Mouse (Mus musculus) spleen, adult 18-20 months (tissue): Measurements from ENCODE around the gene Ensa.
A peak's percentile ranks its signal among the peaks of the same experiment; 100 is the strongest.
"Not testable (repeated sequence)": the region's sequence is repeated elsewhere in the genome, so short reads cannot be mapped to it uniquely, and the experiment has no call there.

ENCODE experiments used
- DNase-seq, 2 experiments: peaks; one replicate each; pipeline ENCODE4 v3.0.0; 2022; ENCODE audit warnings: mixed read lengths in 2 of 2

The Ensa gene

DNA sequence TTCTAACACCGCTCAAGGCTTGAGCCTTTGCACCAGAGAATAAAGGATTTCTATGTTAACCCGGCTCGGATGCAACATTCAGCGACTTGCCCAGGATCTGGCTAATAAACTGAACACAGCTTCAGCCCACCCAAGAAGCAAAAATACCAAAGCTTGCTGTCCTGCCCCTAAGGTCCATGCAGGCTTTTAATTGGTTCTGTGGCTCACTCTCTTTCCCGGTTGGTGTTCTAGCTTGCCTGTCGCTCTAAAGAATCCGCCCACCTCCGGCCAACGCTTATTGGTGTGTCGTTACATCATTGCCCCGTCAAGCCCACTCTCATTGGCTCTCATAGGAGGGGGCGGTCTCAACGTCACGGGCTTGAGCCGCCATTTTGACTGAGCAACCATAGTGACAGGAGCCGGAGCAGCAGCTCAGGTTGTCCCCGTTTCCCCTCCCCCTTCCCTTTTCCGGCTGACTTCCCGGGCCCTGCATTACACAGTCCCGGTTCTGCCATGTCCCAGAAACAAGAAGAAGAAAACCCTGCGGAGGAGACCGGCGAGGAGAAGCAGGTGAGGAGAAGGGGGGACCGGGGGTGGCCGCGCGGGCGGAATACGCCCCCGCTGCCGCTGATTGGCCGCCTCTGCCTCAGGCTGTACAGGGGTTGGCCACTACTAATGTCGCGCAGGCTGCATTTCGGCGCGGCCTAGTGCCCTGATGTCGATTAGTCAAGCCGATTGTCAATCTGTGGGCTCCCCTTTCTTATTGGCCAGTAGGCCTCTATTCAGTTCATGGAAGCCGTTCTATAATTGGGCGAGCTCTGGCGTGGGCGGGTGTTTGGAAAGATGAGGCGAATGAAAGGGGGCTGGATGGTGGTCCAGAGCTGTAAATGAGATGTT is at the start of gene Ensa:
Ensa (plus strand) TSS at position 366 of the 876 bp plus-strand sequence.
- DNase-seq, result peak; percentile 89 to 94

DNA sequence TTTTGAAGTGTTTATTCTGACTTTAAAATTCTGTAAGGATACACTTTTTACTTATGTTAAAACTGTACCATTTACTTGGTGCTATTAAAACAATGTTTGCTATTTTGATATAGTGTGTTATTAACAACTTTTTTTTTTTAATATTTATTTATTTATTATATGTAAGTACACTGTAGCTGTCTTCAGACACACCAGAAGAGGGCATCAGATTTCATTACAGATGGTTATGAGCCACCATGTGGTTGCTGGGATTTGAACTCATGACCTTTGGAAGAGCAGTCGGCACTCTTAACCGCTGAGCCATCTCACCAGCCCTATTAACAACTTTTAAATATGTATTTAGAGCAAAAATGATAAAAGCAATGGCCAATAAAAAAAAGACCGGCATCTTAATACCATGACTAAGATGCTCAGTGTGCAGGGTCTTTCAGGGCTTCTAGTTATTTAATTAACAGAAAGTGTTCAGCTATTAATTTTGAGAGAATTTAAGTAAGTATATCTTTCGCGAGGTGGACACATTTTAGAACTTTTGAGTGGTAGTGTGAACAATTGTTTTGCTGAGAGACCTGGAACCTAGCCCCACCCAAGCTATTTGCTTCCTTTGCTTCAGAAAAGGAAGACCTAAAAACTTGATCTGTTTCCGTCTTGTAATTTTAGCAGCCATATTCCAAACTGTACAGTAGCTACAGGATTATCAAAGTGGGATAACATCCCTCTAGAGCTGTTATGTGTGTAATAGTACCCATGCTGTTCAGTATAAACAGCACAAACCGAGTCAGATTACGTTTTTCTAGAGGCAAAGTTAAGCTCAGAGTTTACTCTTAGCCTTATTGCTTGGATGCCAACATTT is 36.8 kb upstream of the Ensa start:
- DNase-seq, result no peak

GRCm38 (mm10) chr3:95588604-95589086 is 36.1 kb upstream of the Ensa start, which contains the start of gene Golph3l:
TSS of gene Golph3l (plus strand) at chr3:95588934.
- peak; percentile 82 for DNase-seq

GRCm38 (mm10) chr3:95598734-95599133 is 26.1 kb upstream of the Ensa start:
- DNase-seq, result no peak

GRCm38 (mm10) chr3:95601287-95601686 is 23.5 kb upstream of the Ensa start:
- DNase-seq, result no peak

- no peak for DNase-seq
These were observed 18.7 kb upstream of the Ensa start for GRCm38 (mm10) chr3:95606096-95606495.

DNA sequence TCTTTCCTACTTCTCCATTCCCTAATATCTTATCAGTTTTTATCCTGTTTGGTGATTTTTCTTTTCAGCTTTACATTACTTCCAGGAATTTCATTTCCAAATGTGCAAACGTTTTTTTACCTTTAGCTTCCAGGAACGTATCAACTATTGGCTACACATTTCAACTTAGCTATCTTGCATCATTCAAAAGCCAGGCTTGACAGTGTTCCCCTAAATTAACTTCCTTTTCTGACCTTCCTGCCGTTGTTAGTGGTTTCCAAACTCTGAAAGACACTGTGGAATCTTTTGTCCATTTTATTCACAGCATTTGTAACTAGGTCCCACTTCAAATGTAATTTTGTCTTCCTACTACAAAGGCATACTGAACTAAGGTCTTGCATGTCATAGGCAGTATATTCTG is 15.6 kb upstream of the Ensa start:
- no peak for DNase-seq

DNA sequence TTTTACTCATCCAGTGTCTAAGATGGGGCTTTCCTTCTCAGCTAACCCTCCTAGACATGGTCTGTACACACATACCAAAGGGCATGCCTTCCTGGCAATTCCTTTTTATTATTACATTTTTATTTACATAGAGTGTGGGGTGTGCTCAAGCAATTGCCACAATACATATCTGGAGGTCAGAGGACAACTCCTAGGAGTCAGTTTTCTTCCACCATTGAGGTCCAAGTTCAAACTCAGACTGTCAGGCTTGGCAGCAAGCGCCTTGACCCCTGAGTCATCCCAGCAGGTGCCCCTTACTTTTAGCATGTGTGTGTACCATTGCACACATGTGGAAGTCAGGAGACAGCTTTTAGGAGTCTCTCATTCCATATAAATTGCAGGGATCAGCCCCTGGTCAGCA is 10.8 kb upstream of the Ensa start:
- no peak for DNase-seq

DNA sequence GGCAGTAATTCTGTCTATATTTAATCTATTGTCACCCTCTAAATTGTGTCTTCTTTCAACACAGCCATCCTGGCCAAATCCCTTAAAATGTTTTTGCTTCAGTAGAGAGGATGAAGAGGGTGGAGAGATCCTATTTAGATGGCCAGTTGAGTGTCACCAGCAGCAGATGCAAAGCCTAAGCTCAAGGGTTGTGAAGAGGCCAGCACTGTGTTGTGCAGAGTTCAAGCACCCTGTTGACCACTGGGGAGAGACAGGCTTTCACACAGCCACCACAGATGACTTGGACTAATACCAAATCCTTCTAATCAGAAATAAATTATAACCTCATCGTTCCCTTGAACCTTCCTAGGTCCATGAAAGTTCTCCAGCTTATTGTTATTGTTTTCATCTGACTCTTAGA is 6.3 kb upstream of the Ensa start:
- no peak for DNase-seq

DNA sequence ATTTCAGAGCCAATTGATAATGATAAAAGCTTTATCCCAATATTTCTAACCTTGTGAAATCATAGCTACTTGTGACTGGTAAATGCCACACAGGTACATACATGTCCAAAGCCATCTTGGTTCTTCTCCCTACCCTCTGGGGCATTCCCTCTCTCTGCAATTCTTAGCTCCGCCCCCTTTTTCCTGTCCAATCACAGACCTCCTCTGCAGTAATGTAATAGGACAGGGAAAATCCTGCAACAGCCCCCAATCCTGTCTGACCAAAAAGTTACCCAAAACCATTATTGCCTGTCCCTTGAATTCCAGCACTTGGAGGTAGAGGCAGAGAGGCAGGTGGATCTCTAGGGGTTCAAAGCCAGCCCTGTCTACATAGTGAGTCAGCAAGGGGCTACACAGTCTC is 3.6 kb upstream of the Ensa start:
- DNase-seq, result no peak

DNA sequence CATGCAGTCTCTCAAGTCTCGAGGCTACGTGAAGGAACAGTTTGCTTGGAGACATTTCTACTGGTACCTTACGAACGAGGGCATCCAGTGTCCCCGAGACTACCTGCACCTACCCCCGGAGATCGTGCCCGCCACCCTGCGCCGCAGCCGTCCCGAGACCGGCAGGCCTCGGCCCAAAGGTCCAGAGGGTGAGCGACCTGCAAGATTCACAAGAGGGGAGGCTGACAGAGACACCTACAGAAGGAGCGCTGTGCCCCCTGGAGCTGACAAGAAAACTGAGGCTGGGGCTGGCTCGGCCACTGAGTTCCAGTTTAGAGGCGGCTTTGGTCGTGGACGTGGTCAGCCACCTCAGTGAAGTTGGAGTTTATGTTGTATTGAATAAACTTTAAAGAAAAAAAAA is 2.4 kb upstream of the Ensa start:
- DNase-seq, result not testable (repeated sequence)

DNA sequence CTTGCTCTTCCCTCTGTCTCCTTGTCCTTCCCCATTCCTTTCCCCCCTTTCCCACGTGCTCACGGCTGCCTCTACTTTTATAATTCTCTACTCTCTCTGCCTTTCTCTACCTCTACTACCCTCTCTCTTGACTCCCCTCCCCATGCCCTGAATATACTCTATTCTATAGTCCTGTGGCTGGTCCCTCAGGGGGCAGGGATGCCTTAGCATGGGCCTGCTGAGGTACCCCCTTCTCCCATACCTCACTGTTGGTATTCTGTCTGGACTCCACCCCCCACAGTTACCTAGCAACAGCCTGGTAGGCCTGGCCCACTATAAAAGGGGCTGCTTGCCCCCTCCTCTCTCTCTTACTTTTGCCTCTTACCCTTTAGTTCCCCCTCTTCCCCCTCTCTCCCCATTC is 1.2 kb upstream of the Ensa start:
- no peak for DNase-seq

- not testable (repeated sequence) for DNase-seq
These were observed 740 bp upstream of the Ensa start for GRCm38 (mm10) chr3:95623991-95624515.

DNA sequence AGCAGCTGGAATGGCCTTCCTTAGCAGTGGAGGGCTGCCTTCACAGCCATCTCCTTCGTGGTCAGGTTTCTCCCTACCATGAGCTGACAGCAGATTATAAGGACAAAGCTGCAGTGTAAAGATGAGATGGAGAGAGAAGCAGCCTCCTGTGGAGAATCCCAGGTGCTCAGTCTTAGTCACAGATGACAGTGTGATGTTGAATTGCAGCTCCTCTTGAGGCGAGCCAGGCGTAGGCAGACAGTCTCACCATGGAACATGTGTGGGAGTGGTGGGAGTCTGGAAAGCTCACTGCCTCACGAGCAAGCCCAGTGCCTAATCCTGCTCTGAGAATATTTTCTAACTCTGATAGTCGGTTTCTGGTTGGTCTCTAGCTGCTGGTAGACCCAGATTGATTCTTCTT is 3.0 kb downstream of the Ensa start:
- no peak for DNase-seq

- no peak for DNase-seq
These were observed 5.0 kb downstream of the Ensa start for GRCm38 (mm10) chr3:95629755-95630154.

DNA sequence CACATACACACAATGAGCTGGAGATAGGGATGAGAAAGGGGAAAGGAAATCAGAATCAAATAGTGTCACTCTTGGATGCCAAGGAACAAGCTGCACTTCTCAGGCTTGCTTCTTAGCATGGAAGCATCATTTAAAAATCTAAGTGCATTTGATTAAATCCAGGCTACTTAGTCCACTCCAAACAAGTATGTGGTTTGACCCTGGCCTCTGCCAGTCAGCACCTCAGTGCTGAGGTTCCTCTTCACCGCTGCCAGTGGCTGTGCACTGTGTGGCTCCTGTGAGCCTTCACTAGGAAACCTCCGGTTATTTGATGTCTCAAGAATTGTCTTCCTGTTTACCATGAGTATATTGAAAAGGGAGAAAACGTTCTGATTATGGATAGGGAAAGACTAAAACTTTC is 6.1 kb downstream of the Ensa start:
- DNase-seq, result no peak

DNA sequence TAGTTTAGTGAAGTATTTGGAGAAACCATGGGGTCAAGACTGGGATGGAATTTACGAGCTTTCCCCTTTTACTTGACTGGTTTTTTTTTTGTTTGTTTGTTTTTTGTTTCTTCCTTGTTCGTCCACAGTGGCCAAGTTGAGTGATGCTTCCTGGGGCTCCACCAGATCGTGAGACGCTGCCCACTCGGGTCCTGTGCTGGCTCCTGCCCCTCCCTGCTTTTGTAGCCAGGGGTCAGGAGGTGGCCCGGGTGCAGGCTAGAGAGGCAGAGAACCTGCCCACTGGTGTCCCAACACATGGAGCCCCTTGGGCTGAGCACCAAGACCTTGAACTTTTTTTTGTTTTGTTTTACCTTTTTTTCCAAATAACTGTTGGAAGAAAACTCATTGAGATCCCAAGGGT is 6.5 kb downstream of the Ensa start:
- DNase-seq, result no peak

- no peak for DNase-seq
These were observed 8.1 kb downstream of the Ensa start for GRCm38 (mm10) chr3:95632648-95633588.

DNA sequence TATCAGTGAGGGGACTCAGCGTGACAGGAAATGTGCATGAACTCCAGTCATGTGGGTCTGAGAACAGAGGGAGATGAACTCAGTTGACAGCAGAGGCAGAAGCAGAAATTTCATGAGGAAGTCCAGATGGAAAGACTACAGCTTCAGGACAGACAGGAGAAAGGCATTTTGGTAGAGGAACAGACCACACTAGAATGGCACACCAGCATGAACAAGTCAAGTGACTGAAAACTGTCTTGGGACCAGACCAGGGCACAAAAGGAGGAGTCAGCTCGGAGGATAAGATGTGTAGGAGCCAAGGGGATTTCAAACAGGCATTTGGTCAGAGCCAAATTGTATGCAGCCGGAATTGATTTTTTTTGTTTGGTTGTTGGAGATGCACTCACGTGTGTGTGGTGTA is 10.8 kb downstream of the Ensa start:
- no peak for DNase-seq

DNA sequence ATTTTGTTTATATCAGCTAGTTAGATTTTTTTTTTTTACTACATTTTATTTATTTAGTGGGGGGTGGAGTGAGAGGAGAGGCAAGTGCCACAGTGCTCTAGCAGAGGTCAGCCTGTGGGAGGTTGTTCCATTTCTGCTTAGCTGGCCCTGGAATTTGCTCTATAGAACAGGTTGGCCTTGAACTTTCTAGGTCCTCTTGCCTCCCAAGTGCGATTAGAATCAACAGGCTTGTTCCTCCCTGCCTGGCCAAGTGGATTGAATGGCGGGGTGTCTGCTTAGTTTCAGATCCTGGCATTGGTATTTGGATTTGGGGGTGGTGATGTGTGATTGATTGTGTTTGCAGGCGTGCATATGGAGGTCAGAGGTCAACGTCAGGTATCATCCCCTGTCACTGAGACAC is 11.3 kb downstream of the Ensa start:
- no peak for DNase-seq

DNA sequence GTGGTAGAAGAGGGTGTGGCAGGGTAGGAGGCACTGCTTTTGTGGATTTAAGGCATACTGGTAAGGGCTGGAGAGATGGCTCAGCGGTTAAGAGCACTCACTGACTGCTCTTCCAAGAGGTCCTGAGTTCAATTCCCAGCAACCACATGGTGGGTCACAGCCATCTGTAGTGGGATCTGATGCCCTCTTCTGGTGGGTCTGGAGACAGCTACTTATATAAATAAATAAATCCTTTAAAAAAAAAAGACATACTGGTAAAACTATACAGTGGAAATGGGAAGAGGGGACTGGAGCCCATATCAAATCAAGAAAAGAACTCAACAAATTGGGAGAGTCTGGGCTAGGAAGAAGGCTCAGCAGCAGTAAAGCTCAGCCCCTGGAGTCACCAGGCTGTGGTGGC is 14.9 kb downstream of the Ensa start:
- DNase-seq, result no peak

DNA sequence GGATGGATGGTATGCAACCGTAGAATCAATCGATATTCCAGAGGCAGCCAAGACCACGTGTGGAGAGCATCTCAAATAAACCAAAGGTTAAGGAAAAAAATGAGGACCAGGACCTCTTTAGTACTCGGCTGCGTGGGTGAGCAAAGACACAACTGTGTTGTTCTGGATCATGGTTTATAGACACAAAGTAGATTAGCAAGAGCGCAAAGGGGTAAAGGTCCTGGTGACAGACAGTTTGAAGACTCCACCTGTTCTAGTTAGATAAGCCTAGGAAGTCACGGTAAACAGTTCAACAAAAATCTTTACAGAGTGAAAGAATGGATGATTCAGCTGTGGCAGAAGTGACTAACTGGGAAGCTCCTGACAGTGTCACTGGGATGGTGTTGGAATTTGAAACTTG is 18.3 kb downstream of the Ensa start:
- DNase-seq, result no peak
